Mouse (Mus musculus): Measurements from ENCODE around the gene Olfr692. TPM values are rescaled to one million over a fixed set of nuclear protein-coding genes. Genes with fewer than 3 reads are reported as not detected.

Olfr692 gene
- polyA plus RNA-seq, 1 experiment from 2014 or later, result not detected

- DNase-seq (ENCODE audit: low spot score), result no peak
- Histone ChIP-seq H3K4me1 (no peaks in the 10 kb centered on the region), H3K27ac (no peak overlapping the region), H3K27me3 (ENCODE audit: low read depth, poor library complexity, severe bottlenecking) (peaks cover 6% of the 10 kb centered on the region; the same call in 1 of the 2 replicates), H3K4me3 (no peak overlapping the region), H3K9me3 (replicated peaks) (no peaks in the 10 kb centered on the region), H3K36me3 (no peaks in the 10 kb centered on the region)
- WGBS, result 92% methylated on average over 7 of the region's 7 CpGs
Measured at GRCm38 (mm10) chr7:105416529-105416928, 48.5 kb downstream of the Olfr692 start.

- Histone ChIP-seq H3K36me3 (no peaks in the 10 kb centered on the region), H3K4me3 (no peak overlapping the region), H3K4me1 (no peaks in the 10 kb centered on the region), H3K27me3 (ENCODE audit: low read depth, poor library complexity, severe bottlenecking) (peaks cover 7% of the 10 kb centered on the region; the same call in 1 of the 2 replicates), H3K27ac (no peak overlapping the region), H3K9me3 (replicated peaks) (no peaks in the 10 kb centered on the region)
- no peak for DNase-seq (ENCODE audit: low spot score)
- 83% methylated on average over 5 of the region's 5 CpGs for WGBS
Measured at GRCm38 (mm10) chr7:105418106-105418505, 50.1 kb downstream of the Olfr692 start.

Other genes starting within 250 kb of the Olfr692 start
- gene Olfr683, start 221.2 kb upstream of the Olfr692 start, polyA plus RNA-seq (2016; fragmentation: Nextera tagmentation; extraction: Ambion mirVana), result not detected in 2 replicates
- gene Olfr684, start 204.6 kb upstream of the Olfr692 start, polyA plus RNA-seq (2016; fragmentation: Nextera tagmentation; extraction: Ambion mirVana), result not detected in 2 replicates
- gene Olfr685, start 182.2 kb upstream of the Olfr692 start, polyA plus RNA-seq (2016; fragmentation: Nextera tagmentation; extraction: Ambion mirVana), result not detected in 2 replicates
- not detected in 2 replicates for gene Olfr686, start 160.7 kb upstream of the Olfr692 start, polyA plus RNA-seq (2016; fragmentation: Nextera tagmentation; extraction: Ambion mirVana)
- gene Olfr688, start 80.1 kb upstream of the Olfr692 start, polyA plus RNA-seq (2016; fragmentation: Nextera tagmentation; extraction: Ambion mirVana), result not detected in 2 replicates
- not detected in 2 replicates for gene Olfr689, start 57.1 kb upstream of the Olfr692 start, polyA plus RNA-seq (2016; fragmentation: Nextera tagmentation; extraction: Ambion mirVana)
- gene Olfr690, start 34.1 kb upstream of the Olfr692 start, polyA plus RNA-seq (2016; fragmentation: Nextera tagmentation; extraction: Ambion mirVana), result not detected in 2 replicates
- 0.14 and 0.15 TPM in 2 replicates for gene Olfr691, start 26.0 kb upstream of the Olfr692 start, polyA plus RNA-seq (2016; fragmentation: Nextera tagmentation; extraction: Ambion mirVana)
- gene Gm5901, start 6.8 kb downstream of the Olfr692 start, polyA plus RNA-seq (2016; fragmentation: Nextera tagmentation; extraction: Ambion mirVana), result not detected in 2 replicates
- gene Fam160a2, start 31.8 kb downstream of the Olfr692 start, polyA plus RNA-seq (2016; fragmentation: Nextera tagmentation; extraction: Ambion mirVana), result 45.9 and 47.0 TPM in 2 replicates
- gene Cnga4, start 36.3 kb downstream of the Olfr692 start, polyA plus RNA-seq (2016; fragmentation: Nextera tagmentation; extraction: Ambion mirVana), result 0.05 TPM in 1 of 2 replicates, not detected in the other
- gene Cckbr, start 57.5 kb downstream of the Olfr692 start, polyA plus RNA-seq (2016; fragmentation: Nextera tagmentation; extraction: Ambion mirVana), result 0.05 TPM in 2 replicates
- gene Cavin3, start 114.1 kb downstream of the Olfr692 start, polyA plus RNA-seq (2016; fragmentation: Nextera tagmentation; extraction: Ambion mirVana), result 20.4 and 21.6 TPM in 2 replicates
- 26.1 and 31.9 TPM in 2 replicates for gene Smpd1, start 186.1 kb downstream of the Olfr692 start, polyA plus RNA-seq (2016; fragmentation: Nextera tagmentation; extraction: Ambion mirVana)
- gene Apbb1, start 213.4 kb downstream of the Olfr692 start, polyA plus RNA-seq (2016; fragmentation: Nextera tagmentation; extraction: Ambion mirVana), result 76.9 and 81.9 TPM in 2 replicates
- gene Hpx, start 231.9 kb downstream of the Olfr692 start, polyA plus RNA-seq (2016; fragmentation: Nextera tagmentation; extraction: Ambion mirVana), result 0.48 TPM in 1 of 2 replicates, not detected in the other